Mouse (Mus musculus): ENCODE results near the gene Pde8a. TPM values are rescaled to one million over a fixed set of nuclear protein-coding genes. Genes with fewer than 3 reads are reported as not detected.
A peak's percentile ranks its signal among the peaks of the same experiment; 100 is the strongest.

Gene Pde8a
- total RNA-seq (2014; rRNA removed), result 2.3 and 2.7 TPM in 2 replicates
- polyA plus RNA-seq (2015; fragmentation: Nextera tagmentation; extraction: Ambion mirVana), result 1.0 and 1.1 TPM in 2 replicates

DNA sequence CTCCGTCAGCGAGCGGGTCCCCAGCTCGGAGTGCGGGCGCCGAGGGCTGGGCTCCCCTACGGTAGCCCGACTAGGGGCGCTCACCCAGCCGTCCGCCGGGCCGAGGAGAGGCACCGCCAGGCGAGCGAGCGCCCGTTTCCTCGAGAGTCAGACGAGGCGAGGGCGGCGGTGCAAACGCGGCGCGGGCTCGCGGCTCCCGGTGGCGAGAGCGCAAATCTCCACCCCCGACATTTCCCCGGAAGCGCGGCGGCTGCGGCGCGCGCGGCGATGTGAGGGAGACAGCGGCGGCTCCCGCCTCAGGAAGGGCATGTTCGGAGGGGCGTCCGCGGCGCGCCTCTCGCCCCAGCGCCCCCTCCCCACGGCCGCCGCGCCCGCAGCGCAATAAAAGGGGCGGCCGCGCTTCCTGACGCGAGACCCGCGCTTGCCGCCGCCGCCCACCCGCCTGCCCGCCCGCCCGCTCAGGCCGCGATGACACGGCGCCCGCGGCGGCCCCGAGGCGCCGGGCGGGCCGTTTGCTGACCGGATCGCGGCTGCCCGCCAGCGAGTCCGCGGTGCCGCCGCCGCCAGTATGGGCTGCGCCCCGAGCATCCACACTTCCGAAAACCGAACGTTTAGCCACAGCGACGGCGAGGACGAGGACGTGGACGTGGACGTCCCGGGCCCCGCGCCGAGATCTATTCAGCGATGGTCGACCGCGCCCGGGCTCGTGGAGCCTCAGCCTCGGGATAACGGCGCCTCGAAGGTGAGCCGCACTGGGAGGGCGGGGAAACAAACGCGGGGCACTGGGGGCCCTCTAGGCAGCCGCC, at the start of gene Pde8a:
Pde8a (plus strand) TSS at position 250 of the 806 bp plus-strand sequence.
- H3K27me3 ChIP-seq (ENCODE audit: insufficient read depth, low read length), result peaks cover 45% of the 10 kb centered on the region
- no peaks in the 10 kb centered on the region for H3K9me3 ChIP-seq (ENCODE audit: low read length)
- H3K4me1 ChIP-seq (ENCODE audit: insufficient read depth), result no peaks in the 10 kb centered on the region
- H3K4me3 ChIP-seq (ENCODE audit: low read depth, low read length), result peak within 1 kb of the TSS; percentile 46
- DNase-seq (peak; percentile 42), ATAC-seq (peak; percentile 55)
- TF ChIP-seq CTCF (IDR thresholded peaks at IDR 0.05; ENCODE audit: low read depth), result no peak
- no peak within 1 kb of the TSS for H3K27ac ChIP-seq (ENCODE audit: low read depth, low read length)
- H3K36me3 ChIP-seq (ENCODE audit: insufficient read depth), result no peaks in the 10 kb centered on the region
- peak within 1 kb of the TSS; percentile 45 for H3K4me2 ChIP-seq (ENCODE audit: low read depth)
- peak within 1 kb of the TSS; percentile 31 for H3K9ac ChIP-seq
- 1% methylated on average over 99 of the region's 128 CpGs for WGBS

- no peak overlapping the region for H3K4me2 ChIP-seq (ENCODE audit: low read depth)
- H3K9ac ChIP-seq, result no peak overlapping the region
- no peaks in the 10 kb centered on the region for H3K9me3 ChIP-seq (ENCODE audit: low read length)
- no peaks in the 10 kb centered on the region for H3K27me3 ChIP-seq (ENCODE audit: insufficient read depth, low read length)
- TF ChIP-seq CTCF (IDR thresholded peaks at IDR 0.05; ENCODE audit: low read depth), result no peak
- H3K36me3 ChIP-seq (ENCODE audit: insufficient read depth), result no peaks in the 10 kb centered on the region
- 61% methylated on average over 7 of the region's 7 CpGs for WGBS
- H3K27ac ChIP-seq (ENCODE audit: low read depth, low read length), result no peak overlapping the region
- DNase-seq (no peak), ATAC-seq (no peak)
- H3K4me1 ChIP-seq (ENCODE audit: insufficient read depth), result no peaks in the 10 kb centered on the region
- no peak overlapping the region for H3K4me3 ChIP-seq (ENCODE audit: low read depth, low read length)
Measured at GRCm38 (mm10) chr7:81164411-81164810, 49.0 kb upstream of the Pde8a start.

- no peaks in the 10 kb centered on the region for H3K27me3 ChIP-seq (ENCODE audit: insufficient read depth, low read length)
- DNase-seq, result peak; percentile 76
- no peak overlapping the region for H3K4me3 ChIP-seq (ENCODE audit: low read depth, low read length)
- TF ChIP-seq CTCF (IDR thresholded peaks at IDR 0.05; ENCODE audit: low read depth), result peak; percentile 82
- WGBS, result 33% methylated on average over 3 of the region's 3 CpGs
- H3K36me3 ChIP-seq (ENCODE audit: insufficient read depth), result no peaks in the 10 kb centered on the region
- no peak overlapping the region for H3K4me2 ChIP-seq (ENCODE audit: low read depth)
- no peaks in the 10 kb centered on the region for H3K4me1 ChIP-seq (ENCODE audit: insufficient read depth)
- H3K9ac ChIP-seq, result no peak overlapping the region
- ATAC-seq, result peak; percentile 69
- H3K27ac ChIP-seq (ENCODE audit: low read depth, low read length), result no peak overlapping the region
- no peaks in the 10 kb centered on the region for H3K9me3 ChIP-seq (ENCODE audit: low read length)
Measured at GRCm38 (mm10) chr7:81167124-81167523, 46.3 kb upstream of the Pde8a start.

- no peak overlapping the region for H3K4me2 ChIP-seq (ENCODE audit: low read depth)
- no peaks in the 10 kb centered on the region for H3K4me1 ChIP-seq (ENCODE audit: insufficient read depth)
- H3K4me3 ChIP-seq (ENCODE audit: low read depth, low read length), result no peak overlapping the region
- no peak for TF ChIP-seq CTCF (IDR thresholded peaks at IDR 0.05; ENCODE audit: low read depth)
- H3K27ac ChIP-seq (ENCODE audit: low read depth, low read length), result no peak overlapping the region
- ATAC-seq (no peak), DNase-seq (no peak)
- H3K36me3 ChIP-seq (ENCODE audit: insufficient read depth), result no peaks in the 10 kb centered on the region
- no peaks in the 10 kb centered on the region for H3K27me3 ChIP-seq (ENCODE audit: insufficient read depth, low read length)
- H3K9me3 ChIP-seq (ENCODE audit: low read length), result 0 out of 2 replicates have a peak, but pooled peaks cover 8% of the 10 kb centered on the region
- WGBS, result 75% methylated on average over 7 of the region's 7 CpGs
- no peak overlapping the region for H3K9ac ChIP-seq
Measured at GRCm38 (mm10) chr7:81169351-81169750, 44.0 kb upstream of the Pde8a start.

- no peak overlapping the region for H3K4me3 ChIP-seq (ENCODE audit: low read depth, low read length)
- no peak overlapping the region for H3K4me2 ChIP-seq (ENCODE audit: low read depth)
- ATAC-seq, result no peak
- WGBS, result 90% methylated on average over 2 of the region's 2 CpGs
- TF ChIP-seq CTCF (IDR thresholded peaks at IDR 0.05; ENCODE audit: low read depth), result no peak
- no peak overlapping the region for H3K9ac ChIP-seq
- DNase-seq, result no peak
- H3K9me3 ChIP-seq (ENCODE audit: low read length), result 0 out of 2 replicates have a peak, but pooled peaks cover 8% of the 10 kb centered on the region
- no peaks in the 10 kb centered on the region for H3K27me3 ChIP-seq (ENCODE audit: insufficient read depth, low read length)
- H3K36me3 ChIP-seq (ENCODE audit: insufficient read depth), result no peaks in the 10 kb centered on the region
- no peaks in the 10 kb centered on the region for H3K4me1 ChIP-seq (ENCODE audit: insufficient read depth)
- no peak overlapping the region for H3K27ac ChIP-seq (ENCODE audit: low read depth, low read length)
Measured at GRCm38 (mm10) chr7:81173931-81174330, 39.5 kb upstream of the Pde8a start.

- DNase-seq, result no peak
- H3K4me1 ChIP-seq (ENCODE audit: insufficient read depth), result no peaks in the 10 kb centered on the region
- no peak for TF ChIP-seq CTCF (IDR thresholded peaks at IDR 0.05; ENCODE audit: low read depth)
- ATAC-seq, result no peak
- WGBS, result 90% methylated on average over 5 of the region's 5 CpGs
- H3K4me3 ChIP-seq (ENCODE audit: low read depth, low read length), result no peak overlapping the region
- no peaks in the 10 kb centered on the region for H3K36me3 ChIP-seq (ENCODE audit: insufficient read depth)
- no peaks in the 10 kb centered on the region for H3K27me3 ChIP-seq (ENCODE audit: insufficient read depth, low read length)
- no peak overlapping the region for H3K4me2 ChIP-seq (ENCODE audit: low read depth)
- H3K9ac ChIP-seq, result no peak overlapping the region
- H3K27ac ChIP-seq (ENCODE audit: low read depth, low read length), result no peak overlapping the region
- H3K9me3 ChIP-seq (ENCODE audit: low read length), result 0 out of 2 replicates have a peak, but pooled peaks cover 8% of the 10 kb centered on the region
Measured at GRCm38 (mm10) chr7:81174654-81175053, 38.7 kb upstream of the Pde8a start.

DNA sequence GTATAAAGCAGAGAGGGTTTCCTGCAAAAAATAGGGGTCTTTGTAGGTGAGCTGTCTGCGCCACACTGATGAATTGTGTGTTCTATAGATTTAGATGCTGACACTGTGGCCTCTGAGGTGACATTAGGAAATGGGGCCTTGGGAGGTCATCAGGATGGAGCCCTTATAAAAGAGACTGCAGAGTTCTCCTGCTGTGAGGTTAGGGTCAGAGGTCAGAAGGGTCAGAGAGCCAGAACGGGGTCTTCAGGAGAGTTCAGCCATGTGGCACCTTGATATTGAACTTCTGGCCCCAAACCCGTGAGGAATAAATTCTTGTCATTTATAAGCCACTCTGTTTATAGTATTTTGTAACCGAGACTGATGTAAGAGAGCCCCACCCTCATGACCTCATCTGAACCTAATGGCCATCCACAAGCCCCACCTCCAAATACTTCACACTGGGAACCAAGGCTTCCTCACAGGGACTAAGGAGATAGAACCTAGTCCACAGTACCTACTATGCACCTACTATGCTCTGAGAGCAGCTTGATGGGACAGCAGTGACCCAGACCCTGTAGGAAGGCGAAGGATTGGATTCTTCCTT, 37.1 kb upstream of the Pde8a start:
- Histone ChIP-seq H3K9ac (no peak overlapping the region), H3K4me1 (ENCODE audit: insufficient read depth) (no peaks in the 10 kb centered on the region), H3K4me3 (ENCODE audit: low read depth, low read length) (no peak overlapping the region), H3K27me3 (ENCODE audit: insufficient read depth, low read length) (no peaks in the 10 kb centered on the region), H3K36me3 (ENCODE audit: insufficient read depth) (no peaks in the 10 kb centered on the region), H3K4me2 (ENCODE audit: low read depth) (no peak overlapping the region), H3K9me3 (ENCODE audit: low read length) (0 out of 2 replicates have a peak, but pooled peaks cover 8% of the 10 kb centered on the region), H3K27ac (ENCODE audit: low read depth, low read length) (no peak overlapping the region)
- DNase-seq, result no peak
- WGBS, result 65% methylated on average over 5 of the region's 5 CpGs
- no peak for TF ChIP-seq CTCF (IDR thresholded peaks at IDR 0.05; ENCODE audit: low read depth)
- no peak for ATAC-seq

Measured in forebrain, postnatal 0 days (tissue).